ENCODE assay signal across 11 mouse cellular contexts in the genomic region with DNA sequence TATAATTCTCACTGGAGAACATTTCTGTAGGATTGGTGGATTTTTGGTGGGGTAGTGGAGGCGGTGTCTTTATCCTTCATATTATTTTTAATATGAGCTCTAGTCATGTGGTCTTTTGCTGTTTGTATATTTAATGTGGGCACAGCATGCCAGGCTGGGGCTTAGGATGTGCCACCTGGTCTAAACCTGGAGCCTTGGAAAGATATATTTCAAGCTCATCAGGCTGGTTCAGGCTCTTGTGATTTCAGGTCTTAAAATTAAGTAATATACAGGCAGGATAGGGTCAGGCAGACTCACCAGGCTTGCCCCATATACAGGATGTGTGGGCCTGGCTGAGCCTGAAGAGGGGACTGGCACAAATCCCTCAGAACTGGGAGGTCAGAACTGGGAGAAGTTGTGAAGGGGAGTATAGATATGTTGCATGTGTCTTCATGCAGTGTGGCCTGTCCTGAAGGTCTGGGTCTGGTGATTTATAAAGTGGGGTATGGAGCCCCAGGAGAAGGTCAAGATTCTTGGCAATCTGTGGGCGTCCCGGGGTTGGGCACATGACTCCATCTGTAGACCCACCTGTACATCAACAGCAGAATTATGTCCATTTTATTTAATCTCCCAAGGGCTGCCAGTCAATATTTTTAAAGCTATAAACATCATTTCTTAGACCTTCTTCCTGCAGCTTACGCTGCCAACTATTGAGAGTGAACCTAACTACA.
"Had no signal": no experiment of that assay in that cellular context is flagged by ENCODE, and none has a peak within 500 bp of the region (broad histone marks: within the 10 kb centered on the region; RNA-seq: fewer than 3 reads in every experiment).

No protein-coding gene starts in this region.

- H3K4me2 ChIP-seq: limb, embryonic 13.5 days; neural tube, embryonic 15.5 days had no signal

- H3K36me3 ChIP-seq: limb, embryonic 13.5 days; neural tube, embryonic 15.5 days had no signal

- DNase-seq: kidney, postnatal 10 days; kidney, postnatal 4 days; lung, adult 18-20 months; midbrain, embryonic 14.5 days; thymus, postnatal 4 days had no signal

- H3K27me3 ChIP-seq: limb, embryonic 13.5 days; neural tube, embryonic 15.5 days had no signal

- H3K9me3 ChIP-seq: limb, embryonic 13.5 days; neural tube, embryonic 15.5 days had no signal

- H3K9ac ChIP-seq: limb, embryonic 13.5 days; liver, embryonic 14.5 days; neural tube, embryonic 15.5 days had no signal

- H3K4me1 ChIP-seq: limb, embryonic 13.5 days; neural tube, embryonic 15.5 days had no signal

- H3K4me3 ChIP-seq: layer of hippocampus, adult 2 months; limb, embryonic 13.5 days; myocyte; neural tube, embryonic 15.5 days had no signal

- H3K27ac ChIP-seq: layer of hippocampus, adult 2 months; limb, embryonic 13.5 days; liver, embryonic 14.5 days; neural tube, embryonic 15.5 days; stomach, postnatal 0 days had no signal
